Mouse (Mus musculus): Measurements from ENCODE around the gene Tcf7l2. TPM values are rescaled to one million over a fixed set of nuclear protein-coding genes. Genes with fewer than 3 reads are reported as not detected.

Tcf7l2 gene
- total and polyA plus RNA-seq, 3 experiments = not detected

DNA sequence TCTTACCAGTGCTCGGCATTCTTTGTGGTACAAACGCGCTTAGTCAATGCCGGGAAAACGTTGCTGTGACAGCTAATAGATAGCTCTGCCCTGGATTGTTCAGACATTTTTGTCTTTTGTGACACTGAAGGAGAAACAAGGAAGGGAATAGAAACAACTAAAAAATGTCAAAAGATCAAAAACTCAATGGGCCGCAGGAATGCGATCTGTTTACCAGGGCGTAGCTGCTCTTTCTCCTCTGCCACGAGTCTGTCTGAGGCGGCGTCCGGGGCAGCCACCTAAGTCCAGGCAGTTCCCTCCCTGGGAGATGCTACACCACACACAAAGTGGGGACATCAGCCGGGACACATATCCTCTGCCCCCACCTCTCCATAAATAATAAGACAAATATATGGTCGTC is 144.9 kb downstream of the Tcf7l2 start:
- H3K9me3 ChIP-seq (replicated peaks; ENCODE audit: low read length) = no peaks in the 10 kb centered on the region
- H3K9ac ChIP-seq (ENCODE audit: insufficient read depth, low read depth) = no peak overlapping the region
- DNase-seq (ENCODE audit: extremely low read depth) = no peak
- in situ Hi-C loops (cut with MboI; ENCODE audit: low pct_ligation_motif_present, low pct_unique_long_range_greater_than_20kb, low sequenced_read_pairs) = no loop called here
- dilution Hi-C loops (cut with MboI; ENCODE audit: extremely low pct_ligation_motif_present, extremely low pct_unique_long_range_greater_than_20kb, low sequenced_read_pairs) = no loop called here
- TF ChIP-seq MAZ (IDR thresholded peaks at IDR 0.05; ENCODE audit: low read depth, low read length) = no peak
- no peak for TF ChIP-seq ZC3H11A (IDR thresholded peaks at IDR 0.05; ENCODE audit: low read depth, low read length)
- TF ChIP-seq RCOR1 (conservative IDR thresholded peaks at IDR 0.05; ENCODE audit: low read depth, low read length) = no peak
- TF ChIP-seq TBP (conservative IDR thresholded peaks at IDR 0.05; ENCODE audit: low read depth, low read length) = no peak
- no peak for TF ChIP-seq RAD21 (IDR thresholded peaks at IDR 0.05; ENCODE audit: low read depth, low read length)
- no peak for TF ChIP-seq MEF2A (IDR thresholded peaks at IDR 0.05; ENCODE audit: borderline replicate concordance, low read depth, low read length)
- no peak for TF ChIP-seq SMC3 (IDR thresholded peaks at IDR 0.05; ENCODE audit: low read depth, low read length)
- no peak for TF ChIP-seq SIN3A (IDR thresholded peaks at IDR 0.05; ENCODE audit: low read length)
- no peak for TF ChIP-seq BHLHE40 (IDR thresholded peaks at IDR 0.05; ENCODE audit: low read depth, low read length)
- TF ChIP-seq USF2 (conservative IDR thresholded peaks at IDR 0.05; ENCODE audit: low read depth, low read length) = no peak
- no peak for TF ChIP-seq ZMIZ1 (IDR thresholded peaks at IDR 0.05; ENCODE audit: low read depth, low read length)
- TF ChIP-seq ETS1 (conservative IDR thresholded peaks at IDR 0.05; ENCODE audit: low read depth, low read length) = no peak
- no peak for TF ChIP-seq ZNF384 (IDR thresholded peaks at IDR 0.05; ENCODE audit: low read depth, low read length)
- TF ChIP-seq MYC (IDR thresholded peaks at IDR 0.05; ENCODE audit: low read depth, low read length) = no peak
- TF ChIP-seq GABPA (IDR thresholded peaks at IDR 0.05; ENCODE audit: insufficient replicate concordance, low read depth, low read length) = no peak
- no peaks in the 10 kb centered on the region for H3K36me3 ChIP-seq (replicated peaks in 1 of 2; ENCODE audit: control insufficient read depth in 1 of 2, insufficient read depth in 1 of 2, low read length in 1 of 2)
- no peak overlapping the region for H3K27ac ChIP-seq (ENCODE audit: insufficient read depth, low read depth)
- H3K4me2 ChIP-seq (ENCODE audit: insufficient read depth, low read depth, poor library complexity, severe bottlenecking) = no peak overlapping the region
- no peak overlapping the region for H3K4me3 ChIP-seq (replicated peaks in 1 of 3; ENCODE audit: low read depth in 2 of 3, low read length in 2 of 3, poor library complexity in 1 of 3)
- no peaks in the 10 kb centered on the region for H3K79me2 ChIP-seq (replicated peaks; ENCODE audit: control insufficient read depth, extremely low read depth, insufficient read depth, poor library complexity, severe bottlenecking)
- H3K27me3 ChIP-seq (replicated peaks) = peaks cover 51% of the 10 kb centered on the region
- H3K4me1 ChIP-seq (ENCODE audit: control insufficient read depth in 1 of 2, insufficient read depth in 2 of 2) = no peaks in the 10 kb centered on the region

DNA sequence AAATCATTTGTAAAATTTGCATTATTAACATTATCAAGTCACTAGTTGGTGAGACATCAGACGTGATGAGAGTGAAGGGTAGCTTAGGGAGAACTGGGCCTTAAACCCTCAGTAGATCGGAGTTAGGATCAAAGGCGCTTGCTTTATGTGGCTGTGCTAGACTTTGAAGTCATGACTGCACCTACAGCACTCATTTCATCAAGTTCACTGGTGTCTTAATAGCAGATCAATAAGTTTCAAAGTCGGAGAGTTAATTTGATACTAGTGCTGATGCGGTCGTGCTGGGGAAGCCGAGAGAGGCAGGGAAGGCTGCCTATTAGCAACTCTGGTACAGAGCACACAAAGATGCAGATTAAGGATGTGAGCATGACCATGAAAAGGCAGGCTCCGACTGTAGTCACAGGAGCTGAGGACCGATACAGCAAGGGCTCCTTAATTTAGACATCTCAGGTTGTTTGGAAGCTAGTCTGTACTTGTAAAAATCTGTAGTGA is 150.1 kb downstream of the Tcf7l2 start:
- Histone ChIP-seq H3K36me3 (replicated peaks in 1 of 2; ENCODE audit: control insufficient read depth in 1 of 2, insufficient read depth in 1 of 2, low read length in 1 of 2) (no peaks in the 10 kb centered on the region), H3K9me3 (replicated peaks; ENCODE audit: low read length) (no peaks in the 10 kb centered on the region), H3K4me3 (replicated peaks in 1 of 3; ENCODE audit: low read depth in 2 of 3, low read length in 2 of 3, poor library complexity in 1 of 3) (no peak overlapping the region), H3K27ac (ENCODE audit: insufficient read depth, low read depth) (no peak overlapping the region), H3K4me2 (ENCODE audit: insufficient read depth, low read depth, poor library complexity, severe bottlenecking) (no peak overlapping the region), H3K9ac (ENCODE audit: insufficient read depth, low read depth) (no peak overlapping the region), H3K27me3 (replicated peaks) (peaks cover 58% of the 10 kb centered on the region), H3K79me2 (replicated peaks; ENCODE audit: control insufficient read depth, extremely low read depth, insufficient read depth, poor library complexity, severe bottlenecking) (no peaks in the 10 kb centered on the region), H3K4me1 (ENCODE audit: control insufficient read depth in 1 of 2, insufficient read depth in 2 of 2) (no peaks in the 10 kb centered on the region; a peak in 1 of 4 replicates)
- dilution Hi-C loops (cut with MboI; ENCODE audit: extremely low pct_ligation_motif_present, extremely low pct_unique_long_range_greater_than_20kb, low sequenced_read_pairs) = no loop called here
- in situ Hi-C loops (cut with MboI; ENCODE audit: low pct_ligation_motif_present, low pct_unique_long_range_greater_than_20kb, low sequenced_read_pairs) = no loop called here
- DNase-seq (ENCODE audit: extremely low read depth) = no peak
- no peak for TF ChIP-seq ZKSCAN1 (IDR thresholded peaks at IDR 0.05; ENCODE audit: borderline replicate concordance, low read depth, low read length)
- TF ChIP-seq PAX5 (IDR thresholded peaks at IDR 0.05; ENCODE audit: low read length) = no peak
- TF ChIP-seq CTCF (conservative IDR thresholded peaks at IDR 0.05 in 1 of 2, IDR thresholded peaks at IDR 0.05 in 1 of 2; ENCODE audit: low read depth in 2 of 2, low read length in 2 of 2) = no peak
- no peak for TF ChIP-seq JUND (conservative IDR thresholded peaks at IDR 0.05; ENCODE audit: low read depth, low read length)
- TF ChIP-seq SIN3A (IDR thresholded peaks at IDR 0.05; ENCODE audit: low read length) = no peak
- no peak for TF ChIP-seq POLR2A (IDR thresholded peaks at IDR 0.05; ENCODE audit: low read depth, low read length)
- no peak for TF ChIP-seq IRF4 (IDR thresholded peaks at IDR 0.05; ENCODE audit: low read depth, low read length)
- no peak for TF ChIP-seq USF1 (IDR thresholded peaks at IDR 0.05; ENCODE audit: low read depth, low read length)
- no peak for TF ChIP-seq MAZ (IDR thresholded peaks at IDR 0.05; ENCODE audit: low read depth, low read length)
- no peak for TF ChIP-seq ZC3H11A (IDR thresholded peaks at IDR 0.05; ENCODE audit: low read depth, low read length)
- TF ChIP-seq SMC3 (IDR thresholded peaks at IDR 0.05; ENCODE audit: low read depth, low read length) = no peak
- no peak for TF ChIP-seq RCOR1 (conservative IDR thresholded peaks at IDR 0.05; ENCODE audit: low read depth, low read length)
- TF ChIP-seq TCF12 (IDR thresholded peaks at IDR 0.05; ENCODE audit: low read depth, low read length) = no peak
- no peak for TF ChIP-seq NRF1 (IDR thresholded peaks at IDR 0.05; ENCODE audit: low read depth, low read length)
- no peak for TF ChIP-seq JUN (IDR thresholded peaks at IDR 0.05; ENCODE audit: insufficient read depth, low read depth, low read length)
- TF ChIP-seq HCFC1 (IDR thresholded peaks at IDR 0.05; ENCODE audit: low read depth, low read length) = no peak

Data from CH12.LX (cell line).